Mouse (Mus musculus): ENCODE measurements around the gene Cntf. TPM values are rescaled to one million over a fixed set of nuclear protein-coding genes. Genes with fewer than 3 reads are reported as not detected.

Cntf gene
- polyA plus RNA-seq, 1 experiment from 2014 or later: 1.4 TPM

DNA sequence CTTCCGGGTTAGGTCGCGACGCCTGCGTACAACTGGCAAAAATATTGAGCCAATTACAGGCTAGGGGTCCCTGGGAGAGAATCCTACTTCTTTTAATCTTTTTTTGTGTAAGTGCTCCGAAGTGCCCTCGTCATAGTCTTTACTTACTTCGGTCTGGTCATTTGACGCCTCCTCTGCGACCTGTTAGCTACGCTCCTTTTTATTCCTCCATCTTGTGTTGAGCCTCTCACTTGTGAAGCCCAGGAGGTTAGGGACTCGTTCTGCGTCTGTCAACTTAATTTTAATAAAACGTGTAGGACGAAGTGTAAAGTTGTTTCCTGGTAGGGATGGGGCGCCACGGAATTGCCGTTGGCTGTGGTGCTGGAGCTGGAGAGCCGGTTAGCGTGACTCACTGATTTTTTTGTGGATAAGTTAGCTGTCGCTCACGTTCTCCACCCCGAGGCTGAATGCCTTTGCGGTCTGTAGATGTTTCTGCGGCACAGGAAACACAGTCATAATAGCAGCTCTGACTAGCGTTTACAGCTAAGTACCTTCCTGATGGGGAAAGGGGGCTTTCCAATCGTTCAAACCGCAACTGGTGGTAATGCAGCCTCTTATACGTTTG, 31.0 kb upstream of the Cntf start:
- peak overlapping the region; percentile 90 for H3K9ac ChIP-seq
- H3K4me3 ChIP-seq: peak overlapping the region; percentile 90
- peaks cover 7% of the 10 kb centered on the region for H3K4me1 ChIP-seq
- peak overlapping the region; percentile 100 for H3K27ac ChIP-seq
- under 1% methylated on average over 29 of the region's 29 CpGs for WGBS
- H3K27me3 ChIP-seq: no peaks in the 10 kb centered on the region
- no peaks in the 10 kb centered on the region for H3K36me3 ChIP-seq
- H3K4me2 ChIP-seq: peak overlapping the region; percentile 71
- no peaks in the 10 kb centered on the region for H3K9me3 ChIP-seq
- peak; percentile 20 for ATAC-seq (ENCODE audit: insufficient number of reproducible peaks, insufficient read depth, low FRiP score, low TSS enrichment, low read depth)

DNA sequence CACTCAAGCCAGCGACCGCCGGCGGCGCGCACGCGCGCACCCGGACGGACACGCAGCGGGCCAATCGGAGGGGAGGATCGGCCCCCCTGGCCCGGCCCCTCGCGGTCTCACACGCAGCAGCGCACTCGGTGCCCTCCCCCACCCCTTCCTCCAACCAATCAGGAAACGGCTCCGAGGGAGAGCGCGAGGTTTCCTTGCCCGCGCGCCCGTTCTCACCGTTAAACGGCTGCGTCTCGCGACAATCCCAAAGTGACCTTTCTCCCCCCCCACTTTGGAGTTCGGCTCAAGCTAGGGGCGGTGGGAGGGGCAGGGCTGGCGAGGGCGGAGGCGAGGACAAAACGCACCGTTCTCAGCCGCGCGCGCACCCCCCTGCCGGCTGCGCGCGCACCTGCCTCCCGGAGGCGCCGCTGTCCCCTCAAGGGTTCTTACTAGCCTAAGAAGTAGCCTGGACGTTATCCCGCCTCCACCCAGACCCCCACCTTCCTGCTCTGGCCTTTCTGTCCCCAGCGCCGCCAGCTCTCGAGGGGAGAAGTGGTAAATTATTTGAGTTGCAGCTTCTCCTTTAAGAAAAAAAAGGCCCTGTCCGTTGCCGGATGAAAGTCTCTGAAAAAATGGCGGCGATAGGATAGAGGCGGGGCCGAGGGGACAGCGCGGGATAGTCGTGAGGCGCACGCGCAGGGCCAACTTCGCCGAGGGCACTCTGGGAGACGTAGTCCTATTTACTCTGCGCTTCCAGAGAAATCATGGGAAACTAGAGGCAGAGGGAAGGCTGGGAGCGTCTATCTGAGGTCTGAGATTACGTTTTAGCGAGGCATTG, 30.3 kb upstream of the Cntf start, which contains the start of the genes Zfp91 and Lpxn:
Gene Zfp91 (minus strand): TSS at position 616 of the 817 bp plus-strand sequence.
Gene Lpxn (plus strand): TSS at position 683 of the 817 bp plus-strand sequence.
- peak within 1 kb of the TSS; percentile 100 for H3K27ac ChIP-seq
- ATAC-seq (ENCODE audit: insufficient number of reproducible peaks, insufficient read depth, low FRiP score, low TSS enrichment, low read depth): peak; percentile 97
- under 1% methylated on average over 57 of the region's 76 CpGs for WGBS

DNA sequence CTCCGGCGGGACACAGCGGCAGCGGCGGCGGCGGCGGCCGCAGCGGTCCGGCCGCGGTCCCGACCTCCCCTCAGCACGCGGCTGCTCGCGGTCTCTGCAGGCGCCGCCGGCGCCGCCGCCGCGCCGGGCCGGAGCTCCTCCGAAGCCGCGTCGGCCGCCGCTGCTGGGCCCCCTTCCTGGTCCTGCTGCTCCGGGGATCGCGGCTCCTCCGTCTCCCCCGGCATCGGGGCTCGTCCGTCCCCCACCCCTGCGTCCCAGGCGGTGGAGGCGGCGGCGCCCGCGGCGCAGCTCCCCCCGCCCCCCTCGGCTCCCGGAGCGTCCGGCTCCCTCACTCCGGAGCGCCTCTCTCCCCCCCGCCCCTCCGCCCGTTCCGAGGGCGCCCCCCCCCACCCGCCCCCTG, 29.7 kb upstream of the Cntf start:
- H3K9me3 ChIP-seq: no peaks in the 10 kb centered on the region
- H3K9ac ChIP-seq: peak overlapping the region; percentile 99
- H3K4me1 ChIP-seq: peaks cover 9% of the 10 kb centered on the region
- peak overlapping the region; percentile 100 for H3K27ac ChIP-seq
- WGBS: 0% methylated on average over 20 of the region's 63 CpGs
- no peaks in the 10 kb centered on the region for H3K27me3 ChIP-seq
- no peaks in the 10 kb centered on the region for H3K36me3 ChIP-seq
- ATAC-seq (ENCODE audit: insufficient number of reproducible peaks, insufficient read depth, low FRiP score, low TSS enrichment, low read depth): peak; percentile 29
- H3K4me2 ChIP-seq: peak overlapping the region; percentile 62
- H3K4me3 ChIP-seq: peak overlapping the region; percentile 90

More for the DNA sequence above, 30.3 kb upstream of the Cntf start, which contains the start of the genes Zfp91 and Lpxn:
- peak within 1 kb of the TSS; percentile 90 for H3K4me3 ChIP-seq
- H3K27me3 ChIP-seq: no peaks in the 10 kb centered on the region
- no peaks in the 10 kb centered on the region for H3K36me3 ChIP-seq
- H3K4me2 ChIP-seq: peak within 1 kb of the TSS; percentile 71
- H3K4me1 ChIP-seq: peaks cover 9% of the 10 kb centered on the region
- peak within 1 kb of the TSS; percentile 99 for H3K9ac ChIP-seq
- no peaks in the 10 kb centered on the region for H3K9me3 ChIP-seq

DNA sequence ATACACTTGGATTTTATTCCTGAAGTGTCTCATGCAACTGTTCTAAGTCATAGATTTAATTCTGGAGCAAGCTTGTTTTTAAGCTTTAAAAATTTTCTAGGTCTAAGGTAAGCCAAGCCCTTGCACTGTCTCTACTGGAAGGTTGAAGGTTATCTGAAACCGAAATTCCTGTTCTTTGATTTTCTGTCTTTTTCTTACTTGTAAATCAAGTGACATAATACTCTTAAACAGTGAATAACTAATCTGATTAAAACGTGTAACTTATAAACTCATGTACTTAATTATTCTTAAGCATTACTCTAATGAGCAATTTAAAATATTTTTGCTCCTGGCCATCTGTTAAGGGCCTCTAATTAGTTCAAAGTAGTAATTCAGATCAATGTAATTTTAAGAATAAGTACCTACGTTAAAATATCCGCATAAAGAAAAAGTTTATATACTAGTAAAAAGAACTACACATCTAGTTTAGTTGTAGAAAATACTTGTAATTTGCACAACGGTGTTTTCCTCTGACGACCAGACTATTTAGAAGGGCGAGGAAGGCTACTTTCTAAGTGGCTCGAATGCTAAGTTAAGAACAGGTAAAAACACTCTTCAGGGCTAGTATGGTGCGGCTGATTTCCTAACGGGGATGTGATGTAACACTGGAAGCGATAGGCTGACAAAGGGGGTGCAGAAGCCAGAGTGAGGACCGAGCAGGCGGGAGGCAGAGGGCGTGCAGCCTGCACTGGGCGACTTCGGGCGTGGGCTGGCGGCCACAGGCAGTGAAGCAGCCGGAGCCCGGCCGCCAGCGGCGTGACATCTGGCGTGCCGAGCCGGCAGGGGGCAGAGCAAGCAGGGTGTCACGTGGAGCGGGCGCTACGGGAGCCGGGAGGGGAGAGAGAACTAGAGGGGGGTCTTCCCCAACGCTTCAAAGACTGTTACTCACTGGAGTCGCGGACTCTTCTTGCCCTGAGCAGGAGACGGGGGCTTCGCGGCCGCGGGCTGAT, 28.9 kb upstream of the Cntf start:
- Histone ChIP-seq H3K9ac (peak overlapping the region; percentile 99), H3K4me1 (peaks cover 9% of the 10 kb centered on the region), H3K27ac (peak overlapping the region; percentile 100), H3K27me3 (no peaks in the 10 kb centered on the region), H3K4me3 (peak overlapping the region; percentile 90), H3K36me3 (no peaks in the 10 kb centered on the region), H3K9me3 (no peaks in the 10 kb centered on the region), H3K4me2 (peak overlapping the region; percentile 62)
- peak; percentile 67 for ATAC-seq (ENCODE audit: insufficient number of reproducible peaks, insufficient read depth, low FRiP score, low TSS enrichment, low read depth)
- 1% methylated on average over 38 of the region's 39 CpGs for WGBS

DNA sequence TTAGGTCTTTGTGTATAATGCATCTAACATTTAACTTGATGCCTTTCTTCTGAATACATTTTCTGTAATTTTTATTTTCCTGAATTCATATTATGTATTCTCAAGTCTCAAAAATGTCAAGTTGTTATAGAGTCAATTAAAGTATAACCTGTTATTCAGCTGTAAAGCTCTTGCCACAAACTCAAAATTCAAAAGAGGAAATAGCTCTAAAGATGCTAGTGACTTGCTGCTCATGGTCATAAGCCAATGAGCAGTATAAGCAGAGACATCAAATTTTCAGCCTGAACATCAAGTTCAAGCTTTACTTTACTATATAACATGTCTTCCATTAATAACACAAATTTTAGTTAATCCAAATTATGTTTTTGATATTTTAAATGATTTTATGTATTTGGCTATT, 26.9 kb upstream of the Cntf start:
- peaks cover 9% of the 10 kb centered on the region for H3K4me1 ChIP-seq
- no peak overlapping the region for H3K4me2 ChIP-seq
- H3K36me3 ChIP-seq: no peaks in the 10 kb centered on the region
- no peak overlapping the region for H3K9ac ChIP-seq
- no peaks in the 10 kb centered on the region for H3K27me3 ChIP-seq
- no peaks in the 10 kb centered on the region for H3K9me3 ChIP-seq
- ATAC-seq (ENCODE audit: insufficient number of reproducible peaks, insufficient read depth, low FRiP score, low TSS enrichment, low read depth): no peak
- H3K27ac ChIP-seq: no peak overlapping the region
- H3K4me3 ChIP-seq: no peak overlapping the region

DNA sequence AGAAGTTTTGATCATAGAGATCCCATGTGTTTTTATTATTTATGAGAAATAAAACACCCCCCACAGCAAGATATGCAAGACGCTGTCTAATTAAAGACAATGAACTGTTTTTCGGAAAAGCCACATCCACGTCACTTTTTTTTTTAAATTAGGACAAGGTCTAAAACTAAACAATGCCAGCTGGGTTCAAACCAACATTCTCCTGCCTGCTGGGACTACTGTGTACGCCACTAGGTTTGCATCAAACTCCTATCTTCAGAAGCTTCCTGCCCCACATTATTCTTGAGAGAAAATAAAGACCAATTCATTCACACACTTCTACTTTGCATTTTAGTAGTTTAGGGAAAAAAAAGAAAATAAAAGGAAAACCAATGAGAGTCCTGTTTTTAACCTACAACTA, 22.3 kb upstream of the Cntf start:
- H3K4me1 ChIP-seq: peaks cover 6% of the 10 kb centered on the region; the same call in 1 of the 2 replicates
- no peak overlapping the region for H3K4me3 ChIP-seq
- no peaks in the 10 kb centered on the region for H3K27me3 ChIP-seq
- no peak overlapping the region for H3K4me2 ChIP-seq
- no peak for ATAC-seq (ENCODE audit: insufficient number of reproducible peaks, insufficient read depth, low FRiP score, low TSS enrichment, low read depth)
- H3K36me3 ChIP-seq: no peaks in the 10 kb centered on the region
- H3K27ac ChIP-seq: no peak overlapping the region
- H3K9ac ChIP-seq: no peak overlapping the region
- no peaks in the 10 kb centered on the region for H3K9me3 ChIP-seq
- 59% methylated on average over 4 of the region's 4 CpGs for WGBS

DNA sequence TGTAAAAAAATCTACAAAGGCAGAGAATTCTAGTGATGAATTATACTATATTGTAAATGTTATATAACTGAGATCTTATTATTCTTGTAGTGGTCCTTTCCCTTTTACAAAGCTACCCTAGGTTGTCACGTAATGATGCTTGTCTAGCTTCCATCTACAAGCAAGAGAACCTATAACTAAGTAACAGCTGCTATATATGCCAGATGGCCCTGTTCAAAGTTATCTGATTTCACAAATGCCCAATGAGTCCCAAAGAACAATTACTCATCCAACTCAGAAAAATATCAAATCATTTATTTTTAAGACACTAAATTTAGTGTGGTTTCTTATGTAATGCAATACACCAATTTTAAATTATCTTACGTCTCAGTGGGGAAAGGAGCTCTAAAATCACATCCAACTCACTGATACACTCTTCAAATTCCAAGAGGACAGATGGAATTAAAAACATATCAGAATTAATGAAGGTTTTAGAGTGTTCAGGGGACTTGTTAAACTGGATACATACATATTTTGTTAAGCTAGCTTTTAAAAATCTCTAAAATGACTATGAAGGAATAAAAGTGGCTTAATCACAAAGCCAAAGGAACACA, 21.5 kb upstream of the Cntf start:
- 73% methylated on average over 2 of the region's 2 CpGs for WGBS

DNA sequence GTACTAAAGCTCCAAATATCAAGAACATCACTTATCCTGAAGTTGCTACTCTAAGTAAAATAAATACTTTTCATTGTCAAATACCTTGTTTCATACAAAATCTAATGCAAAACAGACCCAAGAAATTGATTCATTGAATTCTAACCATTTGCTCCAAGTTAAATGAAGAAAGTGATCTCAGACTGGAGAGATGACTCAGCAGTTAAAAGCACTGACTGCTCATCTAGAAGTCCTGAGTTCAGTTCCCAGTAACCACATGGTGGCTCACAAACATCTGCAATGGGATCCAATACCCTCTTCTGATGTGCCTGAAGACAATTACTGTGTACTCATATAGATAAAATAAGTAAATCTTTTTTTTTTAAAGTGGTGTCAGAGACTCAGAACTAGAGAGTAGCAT, 15.0 kb upstream of the Cntf start:
- H3K4me2 ChIP-seq: no peak overlapping the region
- no peak overlapping the region for H3K27ac ChIP-seq
- no peak overlapping the region for H3K4me3 ChIP-seq
- H3K4me1 ChIP-seq: no peaks in the 10 kb centered on the region
- no peaks in the 10 kb centered on the region for H3K9me3 ChIP-seq
- peaks cover 18% of the 10 kb centered on the region for H3K36me3 ChIP-seq
- ATAC-seq (ENCODE audit: insufficient number of reproducible peaks, insufficient read depth, low FRiP score, low TSS enrichment, low read depth): no peak
- H3K27me3 ChIP-seq: no peaks in the 10 kb centered on the region
- no peak overlapping the region for H3K9ac ChIP-seq

More for the DNA sequence above, 21.5 kb upstream of the Cntf start:
- H3K4me3 ChIP-seq: no peak overlapping the region
- ATAC-seq (ENCODE audit: insufficient number of reproducible peaks, insufficient read depth, low FRiP score, low TSS enrichment, low read depth): no peak
- peaks cover 6% of the 10 kb centered on the region; the same call in 1 of the 2 replicates for H3K4me1 ChIP-seq
- no peaks in the 10 kb centered on the region for H3K36me3 ChIP-seq
- H3K27ac ChIP-seq: no peak overlapping the region
- no peak overlapping the region for H3K9ac ChIP-seq
- no peaks in the 10 kb centered on the region for H3K27me3 ChIP-seq
- H3K9me3 ChIP-seq: no peaks in the 10 kb centered on the region
- no peak overlapping the region for H3K4me2 ChIP-seq

DNA sequence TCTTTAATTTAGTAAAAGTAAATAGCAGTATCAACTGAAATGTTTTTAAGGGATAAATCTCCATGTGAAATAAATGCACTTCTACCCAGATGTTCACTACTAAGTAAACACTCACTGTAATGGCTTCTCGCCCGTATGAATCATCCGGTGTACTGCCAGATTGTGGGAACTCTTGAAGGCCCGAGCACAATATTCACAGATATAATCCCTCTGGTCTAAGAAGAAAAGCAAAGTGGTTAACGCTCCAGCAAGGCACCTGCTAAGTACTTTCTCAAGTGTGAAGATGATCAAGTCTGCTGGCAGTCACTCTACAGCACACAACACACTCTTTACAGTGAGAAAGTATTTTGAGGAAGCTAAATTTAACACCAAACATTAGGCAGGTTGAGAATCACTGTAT, 5.5 kb upstream of the Cntf start:
- H3K27ac ChIP-seq: no peak overlapping the region
- 92% methylated on average over 5 of the region's 5 CpGs for WGBS
- H3K27me3 ChIP-seq: no peaks in the 10 kb centered on the region
- no peak overlapping the region for H3K9ac ChIP-seq
- H3K4me2 ChIP-seq: no peak overlapping the region
- no peak for ATAC-seq (ENCODE audit: insufficient number of reproducible peaks, insufficient read depth, low FRiP score, low TSS enrichment, low read depth)
- H3K4me1 ChIP-seq: no peaks in the 10 kb centered on the region
- no peaks in the 10 kb centered on the region for H3K9me3 ChIP-seq
- no peak overlapping the region for H3K4me3 ChIP-seq
- peaks cover 61% of the 10 kb centered on the region for H3K36me3 ChIP-seq

DNA sequence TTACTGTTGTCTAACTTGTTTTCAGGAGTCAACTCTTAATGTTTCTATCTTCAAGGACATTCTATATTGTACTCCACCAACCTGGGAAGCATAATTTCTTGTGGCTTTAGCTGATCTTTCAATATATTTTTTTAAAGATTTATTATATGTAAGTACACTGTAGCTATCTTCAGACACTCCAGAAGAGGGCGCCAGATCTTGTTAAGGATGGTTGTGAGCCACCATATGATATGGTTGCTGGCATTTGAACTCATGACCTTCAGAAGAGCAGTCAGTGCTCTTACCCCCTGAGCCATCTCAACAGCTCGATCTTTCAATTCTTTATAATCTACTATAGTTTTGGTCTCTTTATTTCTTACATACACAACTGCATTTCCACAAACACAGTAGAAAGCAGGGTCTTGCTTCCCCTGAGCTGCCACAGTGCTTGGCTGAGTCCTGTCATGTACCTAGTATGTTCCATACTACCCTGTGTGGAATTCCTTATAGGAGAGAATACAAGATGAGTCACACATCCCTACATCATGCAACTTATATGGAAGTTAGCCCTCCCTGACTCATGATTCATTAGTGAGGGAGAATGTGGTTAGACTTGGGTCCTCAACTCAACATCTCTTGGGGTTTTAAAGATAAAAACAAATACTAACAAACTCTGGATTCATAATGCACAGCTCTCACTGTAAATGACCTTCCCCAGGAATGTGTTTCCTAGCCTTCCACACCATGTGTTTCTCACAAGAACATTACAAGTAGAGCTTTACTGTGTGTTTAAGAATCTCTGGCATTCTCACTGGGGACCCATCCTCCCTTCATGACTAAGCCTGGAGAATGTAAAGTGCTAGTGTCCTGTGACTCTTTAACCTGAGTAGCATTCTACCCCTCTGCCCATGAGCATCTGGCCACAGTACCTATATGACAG, 3.0 kb downstream of the Cntf start:
- ATAC-seq (ENCODE audit: insufficient number of reproducible peaks, insufficient read depth, low FRiP score, low TSS enrichment, low read depth): no peak
- Histone ChIP-seq H3K9me3 (no peaks in the 10 kb centered on the region), H3K4me3 (no peak overlapping the region), H3K9ac (no peak overlapping the region), H3K4me1 (no peaks in the 10 kb centered on the region), H3K4me2 (no peak overlapping the region), H3K36me3 (peaks cover 41% of the 10 kb centered on the region), H3K27me3 (no peaks in the 10 kb centered on the region), H3K27ac (no peak overlapping the region)
- 66% methylated on average over 2 of the region's 2 CpGs for WGBS

All from embryonic facial prominence, embryonic 13.5 days (tissue).